Mouse (Mus musculus) spleen, adult 2 months (tissue): ENCODE data around the gene Grik2.

ENCODE experiments used
- CTCF ChIP-seq: fragments of 200-500 bp; IDR thresholded peaks from 2 replicates; pipeline ENCODE4 v1.5.1; 2011; ENCODE audit warnings: mild to moderate bottlenecking, inconsistent platforms; ENCODE audit not compliant: insufficient read depth, insufficient read length, insufficient replicate concordance; ENCODE audit errors: extremely low read depth
- POLR2A ChIP-seq: fragments of 200-500 bp; IDR thresholded peaks from 2 replicates; pipeline ENCODE4 v1.6.1; 2011; ENCODE audit warnings: low read depth, low read length, inconsistent platforms

- TF ChIP-seq POLR2A: no peak
- no peak for TF ChIP-seq CTCF
These were observed 355.7 kb downstream of the Grik2 start for GRCm38 (mm10) chr10:49432825-49433224.
